Mouse (Mus musculus) mature B cell (primary cell): Measurements from ENCODE around the gene Gm14288.
"Not testable (repeated sequence)": the region's sequence is repeated elsewhere in the genome, so short reads cannot be mapped to it uniquely, and the experiment has no call there.

ENCODE experiments used
- in situ Hi-C: fragments of 300-500 bp; cut with MboI; formaldehyde crosslinking; loops from 2 replicates; pipeline ENCODE4 v1.14.3; 2019

Gene Gm14288

GRCm38 (mm10) chr2:175800993-175801392 is at the start of gene Gm14288:
TSS of gene Gm14288 (minus strand) at chr2:175801093.
- in situ Hi-C loops = not testable (repeated sequence)

GRCm38 (mm10) chr2:175741237-175741636 is 59.7 kb downstream of the Gm14288 start, which contains the start of gene Gm2007:
TSS of gene Gm2007 (plus strand) at chr2:175741537.
- in situ Hi-C loops = not testable (repeated sequence)
